Mouse (Mus musculus) thymus, adult 2 months (tissue): ENCODE measurements at regions not wholly inside any gene's neighbourhood (a gene's known extent, or its start where the extent isn't known, plus 50 kb on each side); places are given as distances from the start of the nearest gene placed in this dataset.

Experiments
- DNase-seq: peaks from one replicate; pipeline ENCODE4 v3.0.0; 2021
- H3K27ac ChIP-seq: fragments of 200-500 bp; 2 replicates; pipeline ENCODE4 v1.5.1; 2012; ENCODE audit warnings: low read length, control low read depth; ENCODE audit not compliant: control insufficient read depth, insufficient read depth
- H3K27me3 ChIP-seq: fragments of 200-500 bp; 2 replicates; pipeline ENCODE4 v1.6.1; 2012; ENCODE audit warnings: mild to moderate bottlenecking, low read length, moderate library complexity, mixed read lengths; ENCODE audit not compliant: control insufficient read depth, insufficient read depth
- H3K36me3 ChIP-seq: fragments of 200-500 bp; 2 replicates; pipeline ENCODE4 v1.6.1; 2012; ENCODE audit warnings: mild to moderate bottlenecking, low read length, moderate library complexity; ENCODE audit not compliant: control insufficient read depth, insufficient read depth
- H3K4me1 ChIP-seq: fragments of 200-500 bp; replicated peaks from 2 replicates; pipeline ENCODE4 v1.6.1; 2012; ENCODE audit warnings: low read length; ENCODE audit not compliant: control insufficient read depth, insufficient read depth
- H3K4me3 ChIP-seq: fragments of 200-500 bp; 2 replicates; pipeline ENCODE4 v1.5.1; 2012; ENCODE audit warnings: mild to moderate bottlenecking, low read length, control low read depth, moderate library complexity; ENCODE audit not compliant: control insufficient read depth, insufficient read depth
- CTCF ChIP-seq: fragments of 200-500 bp; IDR thresholded peaks from 2 replicates; pipeline ENCODE4 v1.5.1; 2012; ENCODE audit warnings: mild to moderate bottlenecking, control low read depth, low read length, moderate library complexity, borderline replicate concordance; ENCODE audit not compliant: control insufficient read depth, poor library complexity, insufficient read depth; ENCODE audit errors: extremely low read depth
- POLR2A ChIP-seq: fragments of 200-500 bp; IDR thresholded peaks from 2 replicates; pipeline ENCODE4 v1.6.1; 2012; ENCODE audit warnings: mild to moderate bottlenecking, low read length, control low read depth, moderate library complexity; ENCODE audit not compliant: control insufficient read depth, poor library complexity, insufficient read depth; ENCODE audit errors: extremely low read depth
- WGBS: fragments of 180-500 bp; shearing (Covaris S2); methylation state at CpG from one replicate; pipeline ENCODE4 v1.1.7; 2018; 5-methylcytosine and 5-hydroxymethylcytosine counted together

DNA sequence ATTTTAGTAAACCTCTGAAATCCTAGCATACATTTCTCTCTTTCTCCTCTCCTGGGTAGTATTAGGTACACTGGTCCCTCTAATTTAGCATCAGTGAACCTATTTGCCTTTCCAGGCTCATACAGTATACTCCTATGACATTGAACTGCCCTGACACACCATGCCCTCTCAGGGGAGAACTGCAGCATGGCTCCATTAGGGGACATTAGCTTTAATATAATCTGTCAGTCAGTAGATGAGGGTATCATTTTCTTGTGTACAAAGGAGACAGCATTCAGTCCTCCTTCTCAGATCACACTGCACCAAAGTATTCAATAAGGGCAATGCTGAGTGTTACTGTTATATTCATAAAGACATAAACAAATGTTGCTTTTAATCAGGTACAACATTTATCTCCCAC is 278.8 kb upstream of the Ngly1 start:
- no peak for DNase-seq
- H3K4me1 ChIP-seq, result no peaks in the 10 kb centered on the region; the same call in 1 of the 2 replicates
- no peak overlapping the region for H3K4me3 ChIP-seq
- no peak overlapping the region for H3K27ac ChIP-seq
- no peaks in the 10 kb centered on the region for H3K27me3 ChIP-seq
- no peak for TF ChIP-seq CTCF
- no peak for TF ChIP-seq POLR2A
- H3K36me3 ChIP-seq, result no peaks in the 10 kb centered on the region

DNA sequence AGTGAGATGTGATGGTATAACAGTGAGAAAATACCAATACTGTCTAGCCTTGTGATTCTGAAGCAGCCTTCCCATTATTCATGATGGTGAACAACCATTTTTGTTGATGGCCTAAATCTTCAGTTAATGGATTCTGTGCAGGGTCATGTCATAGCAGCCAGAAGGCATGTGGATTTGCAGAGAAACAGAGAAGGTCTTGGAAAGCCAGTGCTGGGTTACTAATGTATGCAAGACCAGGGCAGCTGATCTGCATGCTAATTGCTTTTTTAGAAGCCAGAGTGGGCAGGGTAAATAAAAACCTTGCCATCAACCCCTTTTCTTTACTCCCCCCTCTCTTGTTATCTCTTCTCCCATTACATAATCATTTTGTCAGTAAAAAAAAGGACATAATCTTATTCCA is 278.3 kb upstream of the Ngly1 start:
- H3K4me3 ChIP-seq, result no peak overlapping the region
- no peaks in the 10 kb centered on the region for H3K27me3 ChIP-seq
- TF ChIP-seq CTCF (no peak), POLR2A (no peak)
- no peaks in the 10 kb centered on the region for H3K36me3 ChIP-seq
- no peak overlapping the region for H3K27ac ChIP-seq
- H3K4me1 ChIP-seq, result no peaks in the 10 kb centered on the region; the same call in 1 of the 2 replicates
- DNase-seq, result no peak

DNA sequence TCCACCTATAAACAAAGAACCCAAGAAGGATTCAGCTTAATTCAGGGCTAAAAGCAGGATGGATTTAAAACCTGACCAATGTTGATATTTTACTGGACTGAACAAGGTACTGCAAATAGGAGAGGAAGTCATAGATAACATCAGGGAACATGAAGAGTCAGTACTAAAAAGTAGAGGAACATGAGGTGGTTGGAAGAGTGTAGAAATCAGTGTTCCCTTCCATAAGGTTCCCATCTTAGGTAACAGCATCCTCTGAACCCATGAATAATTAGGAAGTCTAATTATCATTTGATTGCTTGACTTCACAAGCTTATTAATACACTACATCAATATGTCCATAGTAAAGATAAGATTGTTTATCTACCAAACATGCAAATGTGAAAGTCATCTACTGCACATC is 277.8 kb upstream of the Ngly1 start:
- no peak overlapping the region for H3K27ac ChIP-seq
- no peaks in the 10 kb centered on the region; the same call in 1 of the 2 replicates for H3K4me1 ChIP-seq
- DNase-seq, result no peak
- H3K27me3 ChIP-seq, result no peaks in the 10 kb centered on the region
- H3K4me3 ChIP-seq, result no peak overlapping the region
- H3K36me3 ChIP-seq, result no peaks in the 10 kb centered on the region
- TF ChIP-seq POLR2A, result no peak
- no peak for TF ChIP-seq CTCF

DNA sequence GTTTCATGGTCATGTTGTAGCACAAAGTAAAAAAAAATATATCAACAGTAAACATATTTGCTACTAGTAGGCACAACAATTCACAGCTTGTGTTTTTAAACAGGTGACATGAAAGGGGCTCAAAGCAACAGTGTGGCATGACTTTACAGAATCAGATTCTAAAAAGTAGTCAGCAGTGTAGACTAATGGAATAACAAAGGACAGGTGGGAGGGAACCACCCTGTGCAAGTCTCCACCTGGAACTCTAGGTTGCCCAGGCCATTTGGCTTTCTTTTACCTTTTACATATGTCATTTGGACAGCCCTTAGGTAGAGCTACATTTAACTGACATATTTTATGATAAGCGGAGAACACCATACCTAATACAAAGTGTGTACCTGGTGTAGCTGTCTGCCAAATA is 271.7 kb upstream of the Ngly1 start:
- Histone ChIP-seq H3K27me3 (no peaks in the 10 kb centered on the region), H3K27ac (no peak overlapping the region), H3K4me1 (no peaks in the 10 kb centered on the region), H3K36me3 (no peaks in the 10 kb centered on the region), H3K4me3 (no peak overlapping the region)
- DNase-seq, result no peak
- TF ChIP-seq POLR2A, result no peak
- no peak for TF ChIP-seq CTCF
- WGBS, result 96% methylated on average over 1 of the region's 1 CpGs

GRCm38 (mm10) chr14:15978329-15978728 is 270.8 kb upstream of the Ngly1 start:
- TF ChIP-seq POLR2A (no peak), CTCF (no peak)
- H3K27me3 ChIP-seq, result no peaks in the 10 kb centered on the region
- H3K27ac ChIP-seq, result no peak overlapping the region
- no peaks in the 10 kb centered on the region for H3K36me3 ChIP-seq
- no peak for DNase-seq
- no peak overlapping the region for H3K4me3 ChIP-seq
- WGBS, result 49% methylated on average over 1 of the region's 1 CpGs
- H3K4me1 ChIP-seq, result no peaks in the 10 kb centered on the region

GRCm38 (mm10) chr14:16005409-16005808 is 243.7 kb upstream of the Ngly1 start:
- Histone ChIP-seq H3K36me3 (no peaks in the 10 kb centered on the region), H3K4me1 (no peaks in the 10 kb centered on the region), H3K27ac (no peak overlapping the region), H3K27me3 (no peaks in the 10 kb centered on the region), H3K4me3 (no peak overlapping the region)
- DNase-seq, result no peak
- 94% methylated on average over 1 of the region's 1 CpGs for WGBS
- TF ChIP-seq POLR2A, result no peak
- TF ChIP-seq CTCF, result no peak

DNA sequence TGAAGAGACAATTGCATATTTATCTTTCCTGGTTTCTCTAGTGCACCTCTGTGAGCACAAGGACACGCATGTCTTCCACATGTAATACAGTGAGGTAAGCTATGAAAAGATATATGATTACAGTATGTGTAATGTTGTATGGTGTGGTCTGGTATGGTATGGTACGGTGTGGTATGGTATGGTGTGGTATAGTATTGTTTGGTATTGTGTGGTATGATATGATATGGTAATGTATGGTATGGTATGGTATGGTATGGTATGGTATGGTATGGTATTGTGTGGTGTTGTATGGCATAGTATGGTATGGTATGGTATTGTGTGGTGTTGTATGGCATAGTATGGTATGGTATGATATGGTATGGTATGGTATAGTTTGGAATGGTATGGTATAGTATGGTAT is 242.1 kb upstream of the Ngly1 start:
- H3K27ac ChIP-seq, result no peak overlapping the region
- H3K4me1 ChIP-seq, result no peaks in the 10 kb centered on the region
- H3K27me3 ChIP-seq, result no peaks in the 10 kb centered on the region
- no peaks in the 10 kb centered on the region for H3K36me3 ChIP-seq
- H3K4me3 ChIP-seq, result no peak overlapping the region
- TF ChIP-seq CTCF (no peak), POLR2A (no peak)
- WGBS, result 96% methylated on average over 2 of the region's 2 CpGs
- DNase-seq, result no peak
